Mouse (Mus musculus) forelimb bud, embryonic 11.5 days (tissue): ENCODE results near the gene Shisa5.

ENCODE experiments used
- DNase-seq: peaks from one replicate; pipeline ENCODE4 v3.0.0-alpha.2; 2012; ENCODE audit warnings: low read depth, low spot score

Shisa5 gene

DNA sequence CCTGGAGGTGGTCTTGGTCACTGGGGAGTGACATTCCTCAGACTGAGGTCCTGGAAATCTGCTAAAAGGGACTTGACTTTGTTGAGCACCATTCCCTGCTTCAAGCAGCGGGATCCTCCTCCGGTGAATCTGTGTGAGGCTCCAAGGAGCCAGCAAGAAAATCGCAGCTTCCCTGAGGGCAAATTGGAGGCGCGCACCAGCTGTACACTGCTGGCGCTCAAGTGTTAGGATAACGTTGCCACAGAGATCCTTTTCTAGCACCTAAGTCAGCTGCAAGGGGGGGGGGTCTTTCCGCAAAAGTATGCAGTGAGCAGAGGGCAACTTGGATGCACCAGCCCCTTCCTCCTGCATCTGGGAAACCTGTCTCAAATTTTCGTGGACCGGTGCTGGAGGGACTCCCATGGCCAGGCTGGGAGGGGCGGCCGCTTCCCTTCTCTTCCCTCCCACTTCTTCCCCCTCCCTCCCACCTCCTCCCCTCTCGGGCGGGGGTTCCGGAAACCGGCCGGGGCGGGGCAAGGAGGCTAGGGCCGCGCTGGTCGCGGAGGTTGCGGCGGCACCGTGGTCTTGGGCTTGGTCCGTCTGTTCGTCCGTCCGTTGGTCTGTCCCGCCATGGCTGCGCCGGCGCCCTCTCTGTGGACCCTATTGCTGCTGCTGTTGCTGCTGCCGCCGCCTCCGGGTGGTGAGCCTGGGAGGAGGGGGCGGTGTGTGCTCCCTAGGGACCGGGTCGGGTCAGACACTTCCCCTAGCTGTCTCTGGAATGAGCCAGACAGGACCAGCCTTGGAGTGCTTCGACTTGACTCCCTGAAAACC is at the start of gene Shisa5:
Gene Shisa5 (plus strand): TSS at position 480 of the 810 bp plus-strand sequence.
- peak; percentile 63 for DNase-seq

DNA sequence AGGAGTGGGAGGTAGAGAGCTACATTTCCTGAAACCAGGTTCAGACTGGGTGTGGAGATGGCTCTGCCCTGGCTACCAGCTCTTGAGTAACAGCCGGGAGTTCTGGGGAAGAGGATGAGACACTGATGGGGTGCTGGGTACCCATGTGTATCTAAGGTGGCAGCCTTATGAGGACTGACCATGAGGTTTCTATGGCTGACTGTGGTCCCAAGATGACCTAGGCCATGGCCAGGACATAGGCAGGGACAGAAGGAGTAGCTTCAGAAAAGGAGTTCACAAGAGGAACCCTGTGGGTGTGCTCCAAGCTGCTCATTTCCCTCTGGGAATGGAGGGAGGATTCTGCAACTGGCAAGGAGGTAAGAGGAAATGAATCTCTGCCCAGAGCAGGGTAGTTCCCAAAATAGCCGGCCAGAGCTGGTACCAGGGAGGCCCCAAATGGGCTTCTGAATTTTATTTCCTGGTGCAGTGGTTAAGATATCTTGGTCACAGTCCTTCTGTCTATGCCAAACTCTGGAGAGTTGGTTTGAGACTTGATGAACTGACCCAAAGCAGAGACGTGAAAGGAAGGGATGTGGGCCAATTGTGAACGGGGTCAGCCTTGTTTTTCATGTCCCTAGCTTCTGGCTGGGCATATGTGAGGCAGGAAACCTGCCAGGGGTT is 48.4 kb upstream of the Shisa5 start:
- DNase-seq: no peak

GRCm38 (mm10) chr9:108990462-108990820 is 47.9 kb upstream of the Shisa5 start:
- DNase-seq: peak; percentile 30

DNA sequence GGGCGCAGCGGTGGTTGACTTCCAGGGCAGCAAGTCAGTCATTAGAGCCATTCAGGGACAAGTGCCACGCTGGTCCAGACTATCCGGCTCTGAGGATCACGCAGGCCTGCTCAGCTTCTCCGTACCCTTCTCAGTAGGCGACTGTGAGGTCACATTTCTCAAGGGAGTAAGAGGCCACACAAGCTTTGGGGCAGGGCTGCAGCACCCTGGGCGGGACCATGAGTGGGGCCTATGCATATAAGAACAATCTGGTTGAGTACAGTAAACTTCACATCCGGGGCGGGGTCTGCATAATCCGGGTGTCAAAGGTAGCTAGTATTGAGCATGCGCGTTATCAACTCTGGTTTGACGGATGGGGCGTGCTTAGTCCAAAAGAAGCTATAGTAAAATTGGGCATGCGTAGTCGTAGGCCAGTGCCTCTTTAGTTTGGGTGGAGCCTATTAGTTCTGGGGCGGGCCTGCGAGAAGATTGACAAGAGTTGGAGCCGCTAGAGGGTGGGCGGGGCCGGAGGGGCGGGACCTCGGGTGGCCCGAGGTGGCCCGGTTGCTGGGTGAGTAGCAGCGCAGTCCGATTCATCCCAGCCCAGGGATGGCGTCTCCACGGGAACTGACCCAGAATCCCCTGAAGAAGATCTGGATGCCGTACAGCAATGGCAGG is 46.8 kb upstream of the Shisa5 start, which contains the start of gene Pfkfb4:
Gene Pfkfb4 (plus strand): TSS at position 351 of the 657 bp plus-strand sequence.
- peak; percentile 99 for DNase-seq

DNA sequence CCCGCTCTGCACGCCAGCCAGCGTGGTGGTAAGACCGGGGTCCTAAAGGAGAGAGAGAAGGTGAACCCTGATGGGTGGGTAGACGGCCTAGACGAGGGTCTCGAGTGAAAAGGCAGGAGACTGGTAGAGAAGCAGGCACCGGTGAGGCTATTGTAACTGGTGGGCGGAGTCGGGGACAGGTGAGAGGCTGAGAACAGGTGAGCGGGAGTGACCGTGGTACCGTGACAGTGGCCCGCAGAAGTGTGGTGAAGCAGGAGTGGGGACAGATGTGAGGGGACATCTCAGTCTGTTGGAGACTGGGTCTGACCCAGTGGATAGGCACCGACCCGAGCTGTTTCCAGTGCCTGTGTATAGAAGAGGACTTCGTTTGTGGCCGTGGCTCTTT is 46.3 kb upstream of the Shisa5 start:
- no peak for DNase-seq

DNA sequence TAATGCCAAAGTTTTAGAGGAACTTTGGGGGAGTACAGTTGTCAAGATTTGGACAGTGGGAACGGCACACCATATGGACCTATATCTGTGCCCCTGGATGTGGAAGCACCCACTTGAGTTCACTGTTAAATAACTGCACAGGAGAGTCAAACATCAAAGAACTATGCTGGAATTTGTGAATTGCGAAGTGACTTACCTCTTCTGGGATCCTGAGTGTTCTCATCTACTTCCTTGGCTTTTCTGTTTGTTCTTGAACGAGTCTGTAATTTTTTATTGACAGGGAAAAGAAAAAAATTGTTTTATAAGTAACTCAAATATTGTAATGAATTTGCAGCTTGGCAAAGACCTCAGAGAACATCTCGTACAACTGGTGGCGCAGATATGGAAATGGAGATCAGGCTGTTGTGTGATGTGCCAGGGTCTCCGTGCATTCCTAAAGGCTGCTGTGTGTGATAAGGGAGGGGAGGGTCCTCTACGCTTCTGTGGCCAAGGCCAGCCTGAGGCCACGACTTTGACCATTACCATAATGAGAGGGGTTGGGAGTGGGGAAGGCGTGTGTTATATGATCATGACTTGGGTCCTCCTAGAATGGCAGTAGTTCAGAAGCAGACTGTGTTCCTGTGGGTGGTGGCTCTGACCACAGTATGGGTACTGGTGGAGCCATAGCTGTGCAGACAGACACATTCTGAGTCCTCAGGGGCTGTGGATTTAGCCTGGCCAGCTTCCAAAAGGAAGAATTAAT is 45.6 kb upstream of the Shisa5 start:
- no peak for DNase-seq

DNA sequence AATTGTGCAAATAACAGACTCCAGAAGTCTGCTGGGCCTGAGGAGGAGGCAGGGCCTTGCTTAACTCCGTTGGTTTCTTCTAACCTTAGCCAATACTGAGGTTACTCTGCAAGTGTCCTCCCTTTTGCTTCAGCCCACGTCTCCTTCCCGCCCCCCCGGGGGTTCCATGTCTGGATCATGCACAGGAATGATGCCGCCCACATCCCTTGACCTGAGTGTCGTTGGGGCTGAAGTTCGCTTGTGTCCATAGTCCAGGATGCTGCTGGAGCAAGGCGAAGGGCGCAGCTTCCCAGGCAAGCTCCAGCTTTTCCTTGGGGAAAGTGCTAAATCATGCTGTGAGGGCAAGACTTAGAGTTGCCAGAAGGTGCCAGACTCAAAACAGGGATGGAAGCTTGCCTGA is 42.0 kb upstream of the Shisa5 start:
- no peak for DNase-seq

DNA sequence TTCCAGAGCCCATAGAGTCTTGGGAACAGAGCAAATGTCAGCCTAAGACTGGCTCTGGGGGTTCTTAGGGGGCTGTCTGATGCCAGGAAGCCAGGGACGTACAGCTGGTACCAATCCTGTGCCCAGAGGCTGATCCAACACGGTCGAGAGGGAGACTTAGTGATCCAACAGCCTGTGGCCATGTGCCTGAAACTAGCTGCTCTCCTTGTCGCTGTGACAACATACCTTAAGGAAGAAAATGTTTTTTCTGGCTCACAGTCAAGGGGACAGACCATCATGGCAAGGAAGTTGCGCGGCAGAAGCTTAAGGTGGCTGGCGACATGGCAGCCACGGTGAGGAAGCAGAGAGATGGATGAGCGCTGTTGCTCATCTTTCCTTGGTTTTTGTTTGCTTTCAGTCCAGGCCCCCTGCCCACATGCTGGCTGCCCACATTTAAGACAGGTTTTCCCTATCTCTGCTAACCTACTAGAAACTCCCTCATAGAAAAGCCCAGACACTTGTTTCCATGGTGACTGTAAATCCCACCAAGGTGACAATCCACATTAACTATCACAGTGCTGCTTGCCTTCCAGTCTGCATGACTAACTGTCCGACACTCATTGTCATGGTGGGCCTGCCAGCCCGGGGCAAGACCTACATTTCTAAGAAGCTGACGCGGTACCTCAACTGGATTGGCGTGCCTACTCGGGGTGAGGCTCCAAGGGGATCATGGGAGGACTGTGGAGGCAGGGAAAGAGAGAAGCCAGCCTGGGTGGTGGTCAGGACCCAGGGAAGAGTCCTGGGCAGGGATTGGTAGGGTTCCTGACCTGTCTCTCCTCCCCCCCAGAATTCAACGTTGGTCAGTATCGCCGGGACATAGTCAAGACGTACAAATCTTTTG is 39.8 kb upstream of the Shisa5 start:
- DNase-seq: no peak

GRCm38 (mm10) chr9:108999167-108999526 is 39.2 kb upstream of the Shisa5 start:
- no peak for DNase-seq

GRCm38 (mm10) chr9:109000726-109001125 is 37.6 kb upstream of the Shisa5 start:
- DNase-seq: peak; percentile 69

- DNase-seq: peak; percentile 49
Observed at GRCm38 (mm10) chr9:109003201-109003600, 35.2 kb upstream of the Shisa5 start.

DNA sequence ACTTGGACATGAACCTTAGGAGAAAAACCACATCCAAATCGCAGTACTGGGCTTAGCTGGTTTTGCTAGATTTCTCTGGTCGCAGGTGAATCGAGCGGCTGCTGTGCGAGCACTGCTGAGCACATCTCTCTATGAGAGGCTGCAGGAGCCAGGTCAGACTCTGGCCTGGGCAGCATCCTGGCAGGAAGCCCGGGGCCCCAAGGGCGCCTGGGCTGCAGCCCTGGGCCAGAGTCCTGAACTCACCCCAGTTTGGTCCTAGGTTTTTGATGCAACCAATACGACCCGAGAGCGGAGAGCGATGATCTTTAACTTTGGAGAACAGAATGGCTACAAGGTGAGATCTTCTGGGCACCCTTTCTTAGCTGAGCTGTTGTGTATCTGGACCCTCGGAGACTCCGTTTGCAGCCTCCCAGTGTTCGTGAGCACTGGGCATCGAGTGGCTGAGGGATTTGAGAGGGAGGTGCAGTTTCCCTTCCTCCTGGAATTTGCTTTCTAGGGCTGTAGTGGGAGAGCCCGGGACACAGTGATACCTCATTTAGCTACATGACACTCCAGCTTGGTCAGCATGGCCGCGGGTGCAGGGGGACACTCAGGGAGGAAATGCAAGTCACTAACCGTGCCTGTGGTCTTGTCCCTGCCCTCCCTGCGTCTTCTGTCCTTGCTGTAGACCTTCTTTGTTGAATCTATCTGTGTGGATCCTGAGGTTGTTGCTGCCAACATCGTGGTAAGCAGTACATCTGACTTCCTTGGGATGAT is 31.2 kb upstream of the Shisa5 start:
- DNase-seq: no peak

- no peak for DNase-seq
Observed at GRCm38 (mm10) chr9:109008081-109008480, 30.3 kb upstream of the Shisa5 start.

- DNase-seq: no peak
Observed at GRCm38 (mm10) chr9:109008994-109009635, 29.2 kb upstream of the Shisa5 start.

GRCm38 (mm10) chr9:109009636-109010315 is 28.6 kb upstream of the Shisa5 start:
- no peak for DNase-seq

GRCm38 (mm10) chr9:109010316-109010690 is 28.1 kb upstream of the Shisa5 start:
- DNase-seq: no peak

GRCm38 (mm10) chr9:109015397-109015796 is 23.0 kb upstream of the Shisa5 start:
- no peak for DNase-seq

DNA sequence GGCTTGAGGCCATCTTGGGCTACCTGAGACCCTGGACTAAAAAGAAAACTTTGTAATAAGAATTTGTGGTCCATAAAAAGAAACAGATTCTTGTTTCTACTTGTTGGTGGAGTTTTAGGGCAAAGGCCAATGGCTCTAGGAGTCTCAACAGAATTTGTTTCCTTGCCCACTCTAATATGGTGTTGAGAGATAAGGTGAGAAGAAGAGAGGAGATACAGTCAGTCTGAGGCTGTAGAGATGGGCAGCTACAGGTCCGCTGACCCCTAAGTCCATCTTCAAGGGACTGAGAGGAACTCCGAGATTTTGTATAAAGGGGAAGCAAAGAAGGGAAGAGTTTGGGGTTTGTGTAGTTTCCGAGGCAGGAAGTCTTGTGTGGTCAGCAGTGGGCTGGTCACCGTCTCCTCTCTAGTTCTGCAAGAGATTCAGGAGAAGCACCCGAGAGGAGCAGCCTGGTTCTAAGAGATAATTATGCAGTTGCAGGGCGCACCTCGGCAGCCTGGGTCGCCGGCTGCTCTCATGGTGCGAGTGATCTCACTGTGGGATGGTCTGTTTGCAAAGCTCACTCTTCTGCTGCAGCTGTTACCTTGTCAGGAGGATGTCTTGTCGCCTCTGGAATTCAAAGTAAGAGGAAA is 21.3 kb upstream of the Shisa5 start:
- DNase-seq: no peak

DNA sequence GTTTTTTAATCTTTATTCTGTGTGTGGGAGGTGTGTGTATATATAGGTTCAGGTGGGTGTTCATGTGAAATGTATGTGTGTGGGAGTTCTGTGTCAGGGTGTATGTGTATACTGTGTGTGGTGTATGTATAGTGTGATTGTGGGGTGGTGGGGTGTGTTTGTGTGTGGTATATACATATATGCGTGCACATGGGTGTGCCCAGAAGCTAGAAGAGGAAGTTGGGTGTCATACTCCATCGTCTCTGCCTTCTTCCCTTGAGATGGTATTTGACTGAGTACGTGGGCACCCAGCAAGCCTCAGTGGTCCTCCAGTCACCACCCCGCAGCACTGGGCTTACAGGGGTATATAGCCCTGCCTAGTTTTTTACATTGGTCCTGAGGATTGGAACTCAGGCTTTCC is 16.9 kb upstream of the Shisa5 start:
- DNase-seq: no peak
